Mouse (Mus musculus) CD4-positive naive resting alpha-beta T cell, adult 57 days (primary cell): Measurements from ENCODE around the gene Ugt3a1. TPM values are rescaled to one million over a fixed set of nuclear protein-coding genes. Genes with fewer than 3 reads are reported as not detected.

Experiments used
- total RNA-seq: library from RNA; stranded (reverse); gene quantifications from one replicate; pipeline ENCODE4 v1.2.4, GENCODE M21; 2023

The Ugt3a1 gene
- total RNA-seq = not detected

DNA sequence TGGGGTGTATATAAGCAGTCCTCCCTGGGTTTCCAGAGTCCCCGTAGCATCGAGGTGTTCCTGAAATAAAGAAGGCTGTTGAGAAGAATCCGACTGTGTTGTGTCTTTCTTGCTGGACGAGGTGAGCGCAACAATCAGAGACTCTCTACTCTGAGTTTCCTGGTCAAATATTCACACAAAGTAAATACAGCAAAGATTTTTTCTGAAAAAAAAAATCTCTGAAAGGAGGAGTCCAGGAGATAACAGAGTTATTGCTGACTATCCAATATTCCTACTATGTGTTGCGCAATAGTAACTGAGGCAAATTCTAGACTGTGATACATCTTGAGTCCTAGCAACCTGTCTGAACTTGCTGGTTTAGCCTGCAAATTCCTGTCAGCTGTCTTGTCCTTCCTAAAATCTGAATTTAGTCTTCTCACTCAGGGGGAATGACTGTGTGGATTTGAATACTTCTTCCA lies at the start of gene Ugt3a1:
Gene Ugt3a1 (plus strand): TSS at position 51 of the 458 bp plus-strand sequence.

DNA sequence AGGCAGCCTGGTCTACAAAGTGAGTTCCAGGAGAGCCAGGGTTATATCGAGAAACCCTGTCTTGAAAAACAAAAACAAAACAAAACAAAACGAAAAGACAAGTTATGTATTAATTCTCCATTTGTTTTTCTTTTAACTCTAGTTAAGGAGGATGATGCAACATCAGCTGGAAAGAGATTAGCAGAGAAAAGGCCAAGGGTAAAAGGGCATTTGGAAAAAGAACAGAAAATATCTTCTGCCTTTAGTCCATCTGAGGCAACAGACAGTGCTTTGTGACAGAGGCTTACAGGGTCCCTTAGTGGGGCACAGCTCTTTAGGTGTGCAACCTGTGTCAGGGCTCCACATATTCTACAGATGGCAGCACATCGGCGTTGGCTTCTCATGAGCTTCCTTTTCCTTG lies 58.7 kb downstream of the Ugt3a1 start, which contains the start of gene Ugt3a2:
Gene Ugt3a2 (plus strand): TSS at position 210 of the 400 bp plus-strand sequence.

Other genes starting within 250 kb of the Ugt3a1 start
- 13.2 TPM for gene Nadk2, start 205.6 kb upstream of the Ugt3a1 start, total RNA-seq
- gene Lmbrd2, start 136.3 kb upstream of the Ugt3a1 start, total RNA-seq = 10.1 TPM
- 3.4 TPM for gene Skp2, start 121.5 kb upstream of the Ugt3a1 start, total RNA-seq
- not detected for gene Ugt3a2, start 58.7 kb downstream of the Ugt3a1 start, total RNA-seq
- not detected for gene Capsl, start 159.1 kb downstream of the Ugt3a1 start, total RNA-seq